ENCODE assay signal across 8 mouse cellular contexts in genomic region chr13:116293301-116294150, GRCm38 (mm10). TPM values are rescaled to one million over a fixed set of nuclear protein-coding genes. Genes with fewer than 3 reads are reported as not detected.
DNase-seq lines count a peak whose midpoint lies in the region; ATAC-seq and TF ChIP-seq lines count a peak whose summit lies in the region.

No protein-coding gene starts in this region.

- intact Hi-C loops in heart, adult 2 months (cut with DNase I), result no loop called here

- TF ChIP-seq CTCF in heart, adult 2 months (IDR thresholded peaks at IDR 0.05), result no peak

- 6% methylated on average over 27 of the region's 27 CpGs for WGBS in heart, embryonic 16.5 days
- WGBS in heart, adult 2 months, result 9% methylated on average over 27 of the region's 27 CpGs
- 3% methylated on average over 27 of the region's 27 CpGs for WGBS in embryonic facial prominence, embryonic 12.5 days
- WGBS in intestine, embryonic 14.5 days, result 8% methylated on average over 27 of the region's 27 CpGs
- WGBS in neural tube, embryonic 12.5 days, result 2% methylated on average over 27 of the region's 27 CpGs

- no peak for TF ChIP-seq EP300 in heart, adult 2 months (IDR thresholded peaks at IDR 0.05; ENCODE audit: insufficient read depth, low read depth, low read length)

- ATAC-seq in heart, embryonic 16.5 days (replicated peaks; ENCODE audit: extremely low read depth, insufficient read depth, low FRiP score), result no peak
- peak; percentile 69; the same call in 1 of the 2 replicates for ATAC-seq in embryonic facial prominence, embryonic 12.5 days (ENCODE audit: insufficient number of reproducible peaks, insufficient read depth, low FRiP score, low TSS enrichment)
- peak; percentile 47; the same call in 1 of the 2 replicates for ATAC-seq in intestine, embryonic 14.5 days (replicated peaks; ENCODE audit: low FRiP score, low TSS enrichment, low read depth)
- peak; percentile 58; the same call in 1 of the 2 replicates for ATAC-seq in neural tube, embryonic 12.5 days (ENCODE audit: low FRiP score, low read depth)
- no peak for ATAC-seq in CD4-positive, CD25-positive, alpha-beta regulatory T cell, adult 4 months

- peak overlapping the region; percentile 5; the same call in 1 of the 2 replicates for H3K9ac ChIP-seq in heart, embryonic 16.5 days (ENCODE audit: low read length)
- no peak overlapping the region for H3K9ac ChIP-seq in heart, adult 2 months (ENCODE audit: low read depth, low read length)
- no peak overlapping the region for H3K9ac ChIP-seq in embryonic facial prominence, embryonic 12.5 days
- H3K9ac ChIP-seq in intestine, embryonic 14.5 days (ENCODE audit: low read length), result no peak overlapping the region
- no peak overlapping the region for H3K9ac ChIP-seq in neural tube, embryonic 12.5 days

- no peaks in the 10 kb centered on the region for H3K79me2 ChIP-seq in heart, adult 2 months (replicated peaks; ENCODE audit: control insufficient read depth, insufficient read depth, low read length)

- no peaks in the 10 kb centered on the region for H3K9me3 ChIP-seq in heart, embryonic 16.5 days (replicated peaks; ENCODE audit: control insufficient read depth, low read length)
- no peaks in the 10 kb centered on the region for H3K9me3 ChIP-seq in embryonic facial prominence, embryonic 12.5 days
- H3K9me3 ChIP-seq in intestine, embryonic 14.5 days (ENCODE audit: control insufficient read depth, low read length), result no peaks in the 10 kb centered on the region
- no peaks in the 10 kb centered on the region for H3K9me3 ChIP-seq in neural tube, embryonic 12.5 days

- no peaks in the 10 kb centered on the region for H3K36me3 ChIP-seq in heart, embryonic 16.5 days (ENCODE audit: control insufficient read depth, insufficient read depth)
- H3K36me3 ChIP-seq in heart, adult 2 months (ENCODE audit: control insufficient read depth, insufficient read depth, low read length), result no peaks in the 10 kb centered on the region
- H3K36me3 ChIP-seq in embryonic facial prominence, embryonic 12.5 days, result no peaks in the 10 kb centered on the region
- H3K36me3 ChIP-seq in intestine, embryonic 14.5 days (ENCODE audit: control insufficient read depth, insufficient read depth, low read length), result no peaks in the 10 kb centered on the region
- no peaks in the 10 kb centered on the region for H3K36me3 ChIP-seq in neural tube, embryonic 12.5 days

- peak overlapping the region; percentile 47 for H3K4me2 ChIP-seq in heart, embryonic 16.5 days (ENCODE audit: low read depth, low read length)
- peak overlapping the region; percentile 45 for H3K4me2 ChIP-seq in embryonic facial prominence, embryonic 12.5 days (replicated peaks)
- H3K4me2 ChIP-seq in intestine, embryonic 14.5 days (ENCODE audit: low read length), result peak overlapping the region; percentile 42
- H3K4me2 ChIP-seq in neural tube, embryonic 12.5 days (replicated peaks), result peak overlapping the region; percentile 38

- H3K27ac ChIP-seq in heart, embryonic 16.5 days (ENCODE audit: low read length), result no peak overlapping the region
- H3K27ac ChIP-seq in heart, adult 2 months, result no peak overlapping the region
- H3K27ac ChIP-seq in embryonic facial prominence, embryonic 12.5 days, result 0 out of 2 replicates have a peak overlapping the region, but pooled peaks have one; percentile 41
- no peak overlapping the region for H3K27ac ChIP-seq in intestine, embryonic 14.5 days (ENCODE audit: low read depth)
- H3K27ac ChIP-seq in neural tube, embryonic 12.5 days, result no peak overlapping the region

- H3K4me1 ChIP-seq in heart, embryonic 16.5 days (ENCODE audit: control insufficient read depth, insufficient read depth, low read length), result peaks cover 6% of the 10 kb centered on the region; the same call in 1 of the 2 replicates
- no peaks in the 10 kb centered on the region for H3K4me1 ChIP-seq in heart, adult 2 months (ENCODE audit: control insufficient read depth, insufficient read depth, low read length)
- H3K4me1 ChIP-seq in embryonic facial prominence, embryonic 12.5 days, result peaks cover 10% of the 10 kb centered on the region; the same call in 1 of the 2 replicates
- no peaks in the 10 kb centered on the region; the same call in 1 of the 2 replicates for H3K4me1 ChIP-seq in intestine, embryonic 14.5 days (replicated peaks; ENCODE audit: control insufficient read depth, insufficient read depth, low read length)
- H3K4me1 ChIP-seq in neural tube, embryonic 12.5 days, result peaks cover 7% of the 10 kb centered on the region; the same call in 1 of the 2 replicates

- no peak for TF ChIP-seq POLR2A in heart, adult 2 months (IDR thresholded peaks at IDR 0.05; ENCODE audit: insufficient read depth, low read depth, low read length)

- H3K27me3 ChIP-seq in heart, embryonic 16.5 days (ENCODE audit: control insufficient read depth, insufficient read depth, low read length), result peaks cover 53% of the 10 kb centered on the region
- H3K27me3 ChIP-seq in heart, adult 2 months (ENCODE audit: control insufficient read depth, insufficient read depth, low read length), result peaks cover 8% of the 10 kb centered on the region
- H3K27me3 ChIP-seq in embryonic facial prominence, embryonic 12.5 days, result peaks cover 38% of the 10 kb centered on the region
- H3K27me3 ChIP-seq in intestine, embryonic 14.5 days (replicated peaks; ENCODE audit: control insufficient read depth, insufficient read depth, low read length), result peaks cover 62% of the 10 kb centered on the region
- peaks cover 52% of the 10 kb centered on the region for H3K27me3 ChIP-seq in neural tube, embryonic 12.5 days (replicated peaks)

- H3K4me3 ChIP-seq in heart, embryonic 16.5 days (ENCODE audit: low read length), result peak overlapping the region; percentile 34
- H3K4me3 ChIP-seq in heart, adult 2 months, result no peak overlapping the region
- H3K4me3 ChIP-seq in embryonic facial prominence, embryonic 12.5 days, result peak overlapping the region; percentile 22
- H3K4me3 ChIP-seq in intestine, embryonic 14.5 days (ENCODE audit: low read depth, low read length), result peak overlapping the region; percentile 16
- H3K4me3 ChIP-seq in neural tube, embryonic 12.5 days, result no peak overlapping the region

- no peak for DNase-seq in heart, adult 2 months
- DNase-seq in intestine, embryonic 14.5 days (ENCODE audit: low spot score), result no peak
- DNase-seq in urinary bladder, postnatal 14 days (ENCODE audit: low spot score), result no peak
- no peak for DNase-seq in layer of hippocampus, adult 11-12 months (ENCODE audit: low spot score)

RNA-seq across cellular contexts. Expression of gene Isl1, which starts 16.0 kb away (rescaled TPM):
- polyA plus RNA-seq in heart, embryonic 16.5 days (2015; fragmentation: Nextera tagmentation; extraction: Ambion mirVana), result 2.4 and 2.7 TPM in 2 replicates
- total RNA-seq in heart, adult 2 months (2021), result not detected
- 0.20 and 0.32 TPM in 2 replicates for polyA plus RNA-seq in heart, adult 2 months (2012; rRNA removed)
- 44.8 and 55.6 TPM in 2 replicates for polyA plus RNA-seq in embryonic facial prominence, embryonic 12.5 days (2016; fragmentation: Nextera tagmentation; extraction: Ambion mirVana)
- 2.7 and 4.6 TPM in 2 replicates for polyA plus RNA-seq in intestine, embryonic 14.5 days (2014; fragmentation: Nextera tagmentation; extraction: Ambion mirVana)
- polyA plus RNA-seq in neural tube, embryonic 12.5 days (2016; fragmentation: Nextera tagmentation; extraction: Ambion mirVana), result 134 and 188 TPM in 2 replicates
- polyA plus RNA-seq in CD4-positive, CD25-positive, alpha-beta regulatory T cell, adult 4 months (2017; shearing (Covaris generic)), result not detected

Comparison
In these comparisons a context has a peak if more than half of its experiments do, and no peak if none do; other contexts are left out.
1. H3K4me3 ChIP-seq: peak in heart, embryonic 16.5 days (single experiment), embryonic facial prominence, embryonic 12.5 days (single experiment) and intestine, embryonic 14.5 days (single experiment); none in heart, adult 2 months (single experiment) and neural tube, embryonic 12.5 days (single experiment).
2. ATAC-seq: peak in embryonic facial prominence, embryonic 12.5 days (single experiment), intestine, embryonic 14.5 days (single experiment) and neural tube, embryonic 12.5 days (single experiment); none in heart, embryonic 16.5 days (single experiment) and CD4-positive, CD25-positive, alpha-beta regulatory T cell, adult 4 months (single experiment).
3. Peak in every context shown above with its lines, with median percentiles within 50 percentile points of each other: H3K4me2 ChIP-seq.